Mouse (Mus musculus) neutrophil, adult 65 days (primary cell): ENCODE results near the gene Sh3bp5. TPM values are rescaled to one million over a fixed set of nuclear protein-coding genes. Genes with fewer than 3 reads are reported as not detected.

Experiments used
- total RNA-seq: library from RNA; stranded (reverse); gene quantifications from 2 replicates; pipeline ENCODE4 v1.2.4, GENCODE M21; 2023

Sh3bp5 gene
- 116 and 118 TPM in 2 replicates for total RNA-seq

GRCm38 (mm10) chr14:31435930-31436693 lies at the start of gene Sh3bp5:
Gene Sh3bp5, minus strand, starts transcription at chr14:31436078.

GRCm38 (mm10) chr14:31336369-31337155 lies 99.3 kb downstream of the Sh3bp5 start, which contains the start of gene Capn7:
Gene Capn7, plus strand, starts transcription at chr14:31336638.

DNA sequence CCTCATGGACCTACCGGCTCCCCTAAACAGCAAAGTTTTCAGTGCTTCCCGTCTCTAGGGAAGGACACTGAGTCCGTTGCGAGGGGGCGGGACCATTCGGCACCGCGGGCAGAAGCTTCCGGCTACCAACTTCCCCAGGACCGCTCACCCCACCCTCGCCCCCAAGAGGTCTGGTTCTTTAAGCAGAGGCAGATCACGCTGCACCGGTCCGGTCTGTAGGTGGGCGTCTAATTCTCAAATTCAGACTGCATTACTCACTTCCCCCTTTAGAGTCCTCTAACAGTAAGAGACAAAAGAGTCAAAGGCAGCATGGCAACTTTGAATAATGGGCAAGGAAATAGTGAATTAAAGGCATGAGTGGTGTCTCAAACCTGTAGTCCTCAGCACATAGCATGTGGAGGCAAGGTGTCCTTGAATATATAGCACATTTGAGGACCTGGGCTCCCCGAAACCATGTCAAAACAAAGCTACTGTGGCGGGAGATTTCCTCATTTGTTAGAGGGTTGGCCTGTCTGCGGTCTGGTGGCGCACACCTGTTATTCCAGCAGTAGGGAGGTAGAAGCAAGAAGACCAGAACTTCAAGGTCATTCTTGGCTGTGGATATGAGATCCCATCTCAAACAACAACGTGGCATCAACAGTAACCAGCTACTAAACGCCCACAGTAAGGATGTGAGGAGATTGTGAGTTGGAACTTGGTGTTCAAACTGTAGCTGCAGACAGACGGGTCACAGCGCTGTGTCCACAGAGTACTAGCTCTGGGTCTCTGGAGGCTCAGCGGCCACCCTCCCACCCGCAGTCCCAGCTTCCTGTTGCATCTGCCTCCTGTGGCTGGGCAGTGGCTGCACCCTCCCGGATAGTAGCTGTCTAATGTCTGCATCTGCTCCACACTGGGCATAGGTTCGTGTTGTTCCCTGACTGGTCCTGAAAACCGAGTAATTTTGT lies 111.8 kb downstream of the Sh3bp5 start, which contains the start of gene Dnah1:
Gene Dnah1 (minus strand): TSS at position 48 of the 944 bp plus-strand sequence.

Other genes with a start within 250 kb of the Sh3bp5 start
- gene Tnnc1, start 227.8 kb downstream of the Sh3bp5 start, total RNA-seq = 1.4 and 1.9 TPM in 2 replicates
- gene Nisch, start 219.1 kb downstream of the Sh3bp5 start, total RNA-seq = 266 and 358 TPM in 2 replicates
- gene Sema3g, start 218.2 kb downstream of the Sh3bp5 start, total RNA-seq = 0.39 and 0.69 TPM in 2 replicates
- 4.2 and 5.3 TPM in 2 replicates for gene Phf7, start 184.8 kb downstream of the Sh3bp5 start, total RNA-seq
- gene Bap1, start 184.6 kb downstream of the Sh3bp5 start, total RNA-seq = 80.9 and 101 TPM in 2 replicates
- not detected in 2 replicates for gene Dnah1, start 112.2 kb downstream of the Sh3bp5 start, total RNA-seq
- gene Capn7, start 99.4 kb downstream of the Sh3bp5 start, total RNA-seq = 23.6 and 31.5 TPM in 2 replicates
- gene Eaf1, start 58.3 kb upstream of the Sh3bp5 start, total RNA-seq = 50.2 and 62.8 TPM in 2 replicates
- gene Mettl6, start 59.0 kb upstream of the Sh3bp5 start, total RNA-seq = 67.6 and 85.9 TPM in 2 replicates
- not detected in 2 replicates for gene Colq, start 155.3 kb upstream of the Sh3bp5 start, total RNA-seq
- not detected in 2 replicates for gene Gm49387, start 204.8 kb upstream of the Sh3bp5 start, total RNA-seq
- gene Btd, start 204.9 kb upstream of the Sh3bp5 start, total RNA-seq = 6.5 and 8.1 TPM in 2 replicates
- 7.1 and 8.9 TPM in 2 replicates for gene Hacl1, start 205.2 kb upstream of the Sh3bp5 start, total RNA-seq